Mouse (Mus musculus) gastrocnemius, adult 2 months (tissue): ENCODE results near the gene Polr1d. TPM values are rescaled to one million over a fixed set of nuclear protein-coding genes. Genes with fewer than 3 reads are reported as not detected.
A peak's percentile ranks its signal among the peaks of the same experiment; 100 is the strongest.

Source experiments
- DNase-seq: peaks from one replicate; pipeline ENCODE4 v3.0.0; 2022
- H3K27ac ChIP-seq: fragments of 200-600 bp; 2 replicates; pipeline ENCODE4 v1.8.1; 2022; ENCODE audit warnings: mild to moderate bottlenecking
- H3K4me3 ChIP-seq: fragments of 200-600 bp; 2 replicates; pipeline ENCODE4 v1.8.1; 2022; ENCODE audit warnings: mild to moderate bottlenecking, moderate library complexity
- CTCF ChIP-seq: fragments of 200-600 bp; IDR thresholded peaks from 2 replicates; pipeline ENCODE4 v1.8.1; 2022; ENCODE audit warnings: antibody characterized with exemption, mild to moderate bottlenecking, moderate library complexity
- intact Hi-C: fragments of 180-260 bp; cut with DNase I; formaldehyde crosslinking; loops from one replicate; pipeline ENCODE4 v1.15.1; 2025
- long read RNA-seq, 2 experiments: library from polyadenylated mRNA; stranded (forward); transcript quantifications; one replicate each; pipeline ENCODE4 v2.0.0; 2021
- total RNA-seq, 2 experiments: library from RNA; stranded (reverse); gene quantifications; 2 replicates each; pipeline ENCODE4 v1.2.3; 2021

The Polr1d gene
- total RNA-seq, result 10 to 100 TPM; 83.4 to 85.5 TPM
- long read RNA-seq, experiment 1, transcript Polr1d-202 (3 exons, 1,137 nt), result minor isoform, 16 of 54 reads
- long read RNA-seq, experiment 1, transcript Polr1d-201 (2 exons, 1,196 nt), result major isoform, 37 of 54 reads
- long read RNA-seq, experiment 1, partial matches to known transcripts, result 0 of 54 reads
- long read RNA-seq, experiment 1, other reads (novel, unspliced or antisense), result 0 of 54 reads
- long read RNA-seq, experiment 2, transcript Polr1d-201 (2 exons, 1,196 nt), result major isoform, 81 of 108 reads
- long read RNA-seq, experiment 2, transcript Polr1d-202 (3 exons, 1,137 nt), result minor isoform, 25 of 108 reads
- long read RNA-seq, experiment 2, partial matches to known transcripts, result 1 of 108 reads
- long read RNA-seq, experiment 2, other reads (novel, unspliced or antisense), result 1 of 108 reads

DNA sequence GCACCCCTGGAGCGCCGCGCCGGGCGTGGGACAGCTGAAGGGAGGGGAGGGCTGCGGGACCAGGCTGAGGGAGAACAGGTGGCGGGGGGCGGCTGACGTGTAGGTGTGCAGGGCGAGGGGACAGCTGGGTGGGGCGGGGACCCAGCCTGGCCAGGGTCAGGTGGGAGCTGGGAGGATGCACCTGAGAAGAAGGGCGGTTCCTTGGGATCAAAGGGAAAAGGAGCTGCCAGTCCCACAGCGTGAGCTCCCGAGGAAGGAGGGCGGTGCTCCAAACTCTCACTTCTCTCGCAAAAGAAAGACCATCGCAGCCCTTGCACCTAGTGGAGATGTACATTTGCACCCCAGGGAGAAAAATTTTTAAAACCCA lies at the start of gene Polr1d:
Polr1d (plus strand) TSS at position 252 of the 367 bp plus-strand sequence.
- DNase-seq, result no peak

DNA sequence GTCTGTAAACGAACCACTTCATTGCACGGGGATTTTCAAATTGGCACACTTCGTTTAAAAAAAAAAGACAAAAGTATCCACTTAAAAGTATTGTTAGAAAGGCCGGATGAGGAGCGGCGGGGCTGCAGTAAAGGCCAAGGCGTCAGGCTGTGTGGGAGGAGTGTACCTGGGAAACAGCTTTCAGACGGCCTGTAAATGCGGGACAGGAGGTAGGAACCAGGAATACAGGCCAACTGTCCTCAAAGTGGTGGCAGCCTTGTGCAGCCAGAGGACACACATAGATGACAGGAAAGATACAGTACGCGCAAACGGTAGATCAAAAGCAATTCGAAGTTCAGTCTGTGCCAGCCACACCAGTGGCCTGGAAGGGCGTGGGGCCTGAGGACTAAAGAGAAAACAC lies 45.6 kb upstream of the Polr1d start:
- H3K27ac ChIP-seq, result peak overlapping the region; percentile 48; the same call in 1 of the 2 replicates

More for the DNA sequence above, at the start of gene Polr1d:
- peak within 1 kb of the TSS; percentile 94 for H3K27ac ChIP-seq
- H3K4me3 ChIP-seq, result peak within 1 kb of the TSS; percentile 88
- intact Hi-C loops, result loop anchor here (1.0 to 5.0 kb wide), 4 partner anchors 38 to 244 kb away; partner anchors contain the start of genes Mtif3 and Rpl21
- TF ChIP-seq CTCF, result no peak

DNA sequence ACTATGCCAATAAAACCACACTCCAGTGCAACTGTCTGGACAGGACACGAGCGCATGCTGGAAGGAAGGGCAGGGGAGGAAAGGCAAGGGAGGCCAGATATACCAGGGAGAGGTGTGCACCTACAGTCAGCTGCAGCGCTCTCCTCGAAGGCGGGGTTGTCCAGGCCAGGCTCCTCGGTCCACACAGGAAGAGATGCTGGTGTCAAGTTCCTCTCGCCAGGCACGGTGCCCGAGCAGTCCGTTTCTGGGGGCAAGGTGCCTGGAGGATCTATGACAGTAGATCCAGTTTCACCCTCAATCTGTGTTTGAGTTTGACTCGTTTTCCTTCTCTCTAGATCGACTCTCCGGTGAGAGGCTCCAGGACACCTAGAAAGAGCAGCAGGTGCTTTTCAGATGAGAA lies 43.7 kb upstream of the Polr1d start:
- no peak for TF ChIP-seq CTCF
- peak; percentile 85 for DNase-seq
- intact Hi-C loops, result no loop called here
- Histone ChIP-seq H3K27ac (0 out of 2 replicates have a peak overlapping the region, but pooled peaks have one; percentile 12), H3K4me3 (no peak overlapping the region)

More for the DNA sequence above, 45.6 kb upstream of the Polr1d start:
- no peak overlapping the region for H3K4me3 ChIP-seq
- DNase-seq, result no peak
- TF ChIP-seq CTCF, result no peak
- intact Hi-C loops, result no loop called here

DNA sequence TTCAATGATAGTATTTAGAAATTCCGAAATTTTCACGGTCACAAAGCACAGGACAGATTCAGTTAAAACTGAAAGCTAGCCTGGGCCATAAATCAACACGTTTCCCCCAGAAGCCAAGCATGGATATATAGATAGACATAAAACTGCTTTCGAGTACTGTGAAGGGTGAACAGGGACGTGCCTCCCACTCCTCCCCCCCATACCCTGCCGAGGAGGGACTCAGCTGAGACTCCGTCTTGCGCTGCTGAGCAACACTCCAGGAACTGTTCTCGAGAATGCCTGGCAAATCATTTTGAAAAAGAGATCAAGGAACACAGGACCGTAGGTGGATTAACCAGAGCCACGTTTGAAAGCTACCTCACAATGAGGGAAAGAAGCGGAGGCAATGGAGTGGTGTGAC lies 42.6 kb upstream of the Polr1d start:
- intact Hi-C loops, result no loop called here
- TF ChIP-seq CTCF, result no peak
- DNase-seq, result no peak
- no peak overlapping the region; the same call in 1 of the 2 replicates for H3K27ac ChIP-seq
- no peak overlapping the region for H3K4me3 ChIP-seq

DNA sequence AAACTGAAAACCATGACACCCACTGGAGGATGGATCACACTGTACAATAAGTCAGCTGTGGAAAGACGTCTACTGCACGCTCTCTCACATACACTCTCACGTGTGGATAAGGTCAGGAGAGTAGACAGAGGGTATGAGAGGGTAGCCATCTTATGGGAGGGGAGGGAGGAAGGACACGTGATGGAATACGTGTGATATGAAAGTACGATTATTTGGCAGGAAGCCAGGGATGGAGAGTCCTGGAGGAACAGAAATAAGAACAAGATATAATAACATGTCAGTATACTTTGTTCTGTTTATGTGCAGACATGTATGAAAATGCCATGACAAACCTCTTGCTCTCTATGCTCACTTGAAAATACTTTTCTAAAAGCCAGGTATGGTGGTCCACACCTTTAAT lies 41.5 kb upstream of the Polr1d start:
- Histone ChIP-seq H3K27ac (peak overlapping the region; percentile 82), H3K4me3 (no peak overlapping the region)
- TF ChIP-seq CTCF, result no peak
- DNase-seq, result no peak
- intact Hi-C loops, result no loop called here

DNA sequence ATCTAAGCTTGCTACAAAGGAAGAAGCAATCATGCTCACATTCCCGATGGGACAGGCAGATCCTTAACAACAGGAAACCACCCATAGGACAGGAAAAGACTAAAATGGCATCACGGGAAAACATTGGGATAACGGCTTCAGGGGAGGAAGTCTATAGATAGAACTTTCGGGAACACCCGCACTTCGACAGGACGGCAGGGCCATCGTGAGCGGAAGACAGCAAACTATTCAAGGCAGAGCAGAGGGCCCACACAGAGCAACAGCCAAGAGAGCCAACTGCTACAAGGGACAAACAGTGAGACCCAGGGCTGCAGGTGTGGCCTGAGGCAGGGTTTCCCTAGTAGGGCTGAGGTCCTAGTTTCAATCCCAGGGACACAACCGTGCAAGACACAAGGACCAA lies 40.8 kb upstream of the Polr1d start:
- no peak for TF ChIP-seq CTCF
- Histone ChIP-seq H3K4me3 (peak overlapping the region; percentile 41), H3K27ac (peak overlapping the region; percentile 82)
- no peak for DNase-seq
- intact Hi-C loops, result no loop called here

DNA sequence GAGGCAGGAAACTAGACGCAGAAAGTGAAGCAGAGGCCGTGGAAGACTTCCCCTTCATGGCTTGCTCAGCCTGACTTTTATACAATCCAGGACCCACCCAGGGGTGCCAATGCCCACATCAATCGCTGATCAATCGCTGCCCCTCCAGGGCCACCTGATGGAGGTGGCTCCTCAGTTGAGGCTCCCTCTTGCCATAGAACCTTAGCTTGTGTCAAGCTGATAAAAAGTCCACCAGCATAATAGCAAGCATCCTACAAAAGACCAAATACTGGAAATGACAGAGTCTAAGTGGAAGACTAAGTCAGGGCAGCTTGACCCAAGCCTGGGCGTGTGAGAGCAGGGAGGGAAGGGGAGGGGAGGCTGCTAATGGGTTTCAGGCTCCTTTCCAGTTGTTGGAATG lies 40.2 kb upstream of the Polr1d start:
- no peak for TF ChIP-seq CTCF
- Histone ChIP-seq H3K27ac (peak overlapping the region; percentile 82), H3K4me3 (peak overlapping the region; percentile 41)
- intact Hi-C loops, result no loop called here
- DNase-seq, result no peak

DNA sequence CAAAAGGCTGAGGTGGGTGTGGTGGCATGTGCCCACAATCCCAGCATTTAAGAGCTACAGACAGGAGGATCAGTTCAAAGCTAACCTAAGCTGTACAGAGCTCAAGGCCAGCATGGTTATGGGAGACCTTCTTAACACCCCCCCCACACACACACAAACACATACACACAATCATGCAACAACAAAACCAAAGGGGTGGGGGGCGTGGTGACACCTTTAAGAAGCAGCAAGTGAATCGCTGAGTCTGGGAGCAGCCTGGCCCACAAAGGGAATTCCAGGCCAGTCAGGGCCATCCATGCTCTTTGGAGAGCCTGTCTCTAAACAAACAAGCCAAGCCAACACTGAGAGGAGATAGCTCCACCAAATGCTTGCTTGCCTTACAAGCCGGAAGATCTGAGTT lies 39.2 kb upstream of the Polr1d start:
- H3K4me3 ChIP-seq, result no peak overlapping the region
- intact Hi-C loops, result no loop called here
- no peak for DNase-seq
- no peak for TF ChIP-seq CTCF
- H3K27ac ChIP-seq, result peak overlapping the region; percentile 82

DNA sequence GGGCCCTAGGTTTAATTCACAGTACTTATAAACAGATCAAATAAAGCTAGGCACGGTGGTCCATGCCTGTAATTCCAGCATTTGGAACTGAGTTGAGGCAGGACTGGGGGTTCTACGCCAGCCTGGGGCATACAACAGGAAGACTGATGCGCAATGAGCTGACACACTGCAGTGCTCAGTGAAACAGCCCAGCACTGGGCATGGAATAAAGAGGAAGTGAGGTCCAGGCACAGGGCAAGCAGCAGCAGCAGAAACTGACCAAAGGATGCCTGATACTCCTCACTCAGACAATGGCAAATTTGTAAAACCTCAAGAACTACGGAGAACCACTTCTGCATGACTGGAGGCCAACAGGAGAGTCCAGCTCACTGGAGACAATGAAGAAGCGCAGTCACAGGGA lies 37.5 kb upstream of the Polr1d start:
- Histone ChIP-seq H3K4me3 (no peak overlapping the region), H3K27ac (peak overlapping the region; percentile 35)
- intact Hi-C loops, result loop anchor here (2.0 kb wide), 1 partner anchor 37 kb away; the partner anchor contains the start of genes Lnx2 and Polr1d
- TF ChIP-seq CTCF, result no peak
- no peak for DNase-seq

DNA sequence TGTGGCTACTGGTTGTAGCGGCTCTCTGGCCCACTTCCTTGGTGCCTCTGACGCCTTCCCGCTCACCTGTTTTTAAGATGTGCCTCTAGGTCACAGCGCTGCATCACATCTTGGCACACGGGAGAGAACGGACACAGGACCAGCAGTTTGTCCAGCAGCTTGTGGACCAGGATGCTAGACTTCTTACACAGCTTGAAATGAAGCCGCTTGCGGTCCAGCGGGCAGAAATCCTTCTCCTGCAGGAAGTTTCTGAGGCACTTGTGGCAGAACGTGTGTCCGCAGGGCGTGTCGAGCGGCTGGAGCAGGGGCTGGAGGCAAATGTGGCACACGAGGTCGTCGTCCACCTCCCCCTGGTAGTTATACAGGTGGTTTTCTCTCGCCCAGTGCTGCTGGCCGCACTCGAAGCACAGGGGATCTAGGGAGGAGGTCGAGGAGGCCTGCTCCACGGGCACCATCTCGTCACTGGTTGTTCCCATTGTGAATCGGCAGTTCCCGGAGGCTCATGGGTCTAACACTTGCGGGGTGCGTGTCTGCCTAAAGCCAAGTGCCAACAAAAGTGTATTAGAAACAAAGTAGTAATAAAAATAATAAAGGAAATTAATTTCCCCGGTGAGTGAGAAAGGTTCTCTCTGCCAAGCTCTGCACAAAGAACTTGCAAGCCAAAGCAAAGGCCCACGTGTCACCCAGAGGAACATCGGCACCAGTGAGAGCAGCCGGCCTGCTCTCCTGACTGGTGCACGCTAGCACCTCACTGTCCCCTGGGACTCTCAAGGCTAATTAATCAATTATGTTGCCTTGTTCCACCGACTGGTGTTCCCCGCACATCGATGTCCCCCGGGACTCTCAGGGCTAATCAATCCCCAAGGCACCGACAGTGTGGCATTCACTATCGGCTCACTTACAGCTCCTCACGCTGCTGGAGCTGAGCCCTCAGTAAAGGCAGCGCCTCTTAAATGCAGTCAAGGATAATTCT lies 34.6 kb upstream of the Polr1d start:
- H3K4me3 ChIP-seq, result no peak overlapping the region
- TF ChIP-seq CTCF, result no peak
- H3K27ac ChIP-seq, result no peak overlapping the region
- intact Hi-C loops, result no loop called here
- no peak for DNase-seq

DNA sequence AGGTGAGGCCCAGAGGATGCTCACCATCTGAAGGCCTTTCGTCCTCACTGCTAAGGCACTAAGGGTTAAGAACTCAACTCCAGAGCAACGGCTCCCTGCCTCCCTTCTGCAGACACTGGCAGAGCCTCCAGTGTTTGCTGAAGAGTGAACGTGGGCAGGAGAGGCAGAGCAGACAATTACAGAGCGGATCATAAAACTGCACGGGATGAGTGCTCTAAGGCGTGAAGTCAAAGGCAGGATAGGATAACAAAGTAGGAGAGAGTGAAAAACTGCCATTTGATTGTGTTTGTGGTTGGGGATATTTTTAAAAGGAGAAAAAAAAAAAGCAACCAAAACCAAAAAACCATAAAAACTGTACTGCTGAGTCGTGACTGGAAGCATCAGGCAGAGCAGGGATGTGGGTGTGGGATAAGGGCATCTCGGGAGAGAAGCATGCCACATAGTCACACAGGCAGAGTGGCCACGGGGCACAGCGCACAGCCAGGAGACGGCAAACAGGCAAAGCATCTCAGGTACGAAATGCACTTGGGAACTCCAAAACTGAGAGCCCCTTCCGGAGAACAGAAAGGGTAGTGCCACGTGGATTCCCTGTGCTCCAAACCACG lies 33.5 kb upstream of the Polr1d start:
- no peak for DNase-seq
- Histone ChIP-seq H3K27ac (no peak overlapping the region), H3K4me3 (no peak overlapping the region)
- no peak for TF ChIP-seq CTCF
- intact Hi-C loops, result no loop called here

DNA sequence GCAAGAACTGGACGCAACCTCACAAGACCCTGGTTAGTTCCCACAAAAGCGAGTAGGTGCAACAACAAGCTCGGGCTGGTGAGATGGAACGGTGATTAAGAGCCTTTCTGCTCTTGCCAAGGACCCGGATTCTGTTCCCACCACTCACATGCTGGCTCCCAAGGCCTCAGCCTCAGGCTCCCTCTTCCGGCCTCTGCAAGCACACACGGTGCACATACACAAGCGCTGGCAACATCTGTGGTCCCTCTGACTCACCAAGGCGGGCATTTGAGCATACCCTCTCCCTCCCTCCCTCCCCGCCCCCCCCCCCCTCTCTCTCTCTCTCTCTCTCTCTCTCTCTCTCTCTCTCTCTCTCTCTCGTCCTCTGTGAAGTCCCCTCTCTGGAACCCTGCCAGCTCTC lies 31.5 kb upstream of the Polr1d start:
- H3K27ac ChIP-seq, result no peak overlapping the region
- DNase-seq, result no peak
- intact Hi-C loops, result no loop called here
- TF ChIP-seq CTCF, result no peak
- H3K4me3 ChIP-seq, result no peak overlapping the region

DNA sequence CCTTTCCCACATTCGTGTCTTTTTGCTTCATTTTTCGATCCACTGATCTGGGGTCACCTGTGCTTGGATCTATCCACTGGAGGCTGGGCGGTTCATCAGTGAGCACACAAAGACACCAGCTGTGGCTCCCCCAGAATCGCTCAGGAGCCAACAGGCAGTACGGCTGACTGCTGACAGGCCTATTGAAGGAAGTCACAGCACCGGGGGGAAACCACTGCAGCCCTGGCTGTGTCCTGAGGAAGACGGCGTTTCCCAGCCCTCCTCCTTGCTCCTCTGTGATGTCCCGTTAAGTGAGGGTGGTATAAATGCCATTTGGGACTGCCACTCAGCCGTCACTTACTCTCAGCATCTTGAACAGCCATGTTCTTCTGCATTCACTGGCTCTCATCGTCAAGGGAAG lies 30.9 kb upstream of the Polr1d start:
- H3K27ac ChIP-seq, result peak overlapping the region; percentile 59
- TF ChIP-seq CTCF, result no peak
- intact Hi-C loops, result no loop called here
- DNase-seq, result no peak
- no peak overlapping the region for H3K4me3 ChIP-seq
